Mouse (Mus musculus) intestine, postnatal 0 days (tissue): Measurements from ENCODE around the gene Adamts12. TPM values are rescaled to one million over a fixed set of nuclear protein-coding genes. Genes with fewer than 3 reads are reported as not detected.

Experiments used
- ATAC-seq: fragments of 200-750 bp; cut with Nextera tagmentation; 2 replicates; pipeline ENCODE4 v1.8.0; 2017; ENCODE audit warnings: mild to moderate bottlenecking, moderate TSS enrichment, moderate library complexity
- H3K27ac ChIP-seq: fragments of 300-500 bp; sonication (generic); 2 replicates; pipeline ENCODE4 v1.5.1; 2014; ENCODE audit warnings: mild to moderate bottlenecking, low read depth, low read length, moderate library complexity
- H3K27me3 ChIP-seq: fragments of 300-500 bp; sonication (generic); replicated peaks from 2 replicates; pipeline ENCODE4 v1.6.1; 2014; ENCODE audit warnings: low read length, mixed read lengths; ENCODE audit not compliant: control insufficient read depth, insufficient read depth
- H3K36me3 ChIP-seq: fragments of 300-500 bp; sonication (generic); 2 replicates; pipeline ENCODE4 v1.6.1; 2014; ENCODE audit warnings: mild to moderate bottlenecking, moderate library complexity; ENCODE audit not compliant: control insufficient read depth, insufficient read depth
- H3K4me1 ChIP-seq: fragments of 300-500 bp; sonication (generic); replicated peaks from 2 replicates; pipeline ENCODE4 v1.6.1; 2014; ENCODE audit warnings: antibody characterized with exemption, low read length, mixed read lengths; ENCODE audit not compliant: control insufficient read depth, insufficient read depth
- H3K4me2 ChIP-seq: fragments of 300-500 bp; sonication (generic); replicated peaks from 2 replicates; pipeline ENCODE4 v1.6.1; 2014; ENCODE audit warnings: low read depth, mild to moderate bottlenecking, moderate library complexity
- H3K4me3 ChIP-seq: fragments of 300-500 bp; sonication (generic); 2 replicates; pipeline ENCODE4 v1.5.1; 2014; ENCODE audit warnings: low read depth, low read length
- H3K9ac ChIP-seq: fragments of 300-500 bp; sonication (generic); 2 replicates; pipeline ENCODE4 v1.6.1; 2014; ENCODE audit warnings: mild to moderate bottlenecking, low read depth, low read length
- H3K9me3 ChIP-seq: fragments of 300-500 bp; sonication (generic); 2 replicates; pipeline ENCODE4 v1.6.1; 2016; ENCODE audit warnings: mixed run types; ENCODE audit not compliant: control insufficient read depth
- CTCF ChIP-seq: sonication (generic); IDR thresholded peaks from 2 replicates; pipeline ENCODE4 v1.5.1; 2016; ENCODE audit warnings: low read depth, mild to moderate bottlenecking, control low read depth, antibody characterized with exemption, moderate library complexity
- WGBS: fragments of 180-500 bp; shearing (Covaris S2); extraction: QIAGEN DNeasy Blood & Tissue Kit; methylation state at CpG from one replicate; pipeline ENCODE4 v1.1.7; 2014; 5-methylcytosine and 5-hydroxymethylcytosine counted together
- polyA plus RNA-seq: library from polyadenylated mRNA; unstranded; fragments of >200 nt; fragmentation: Nextera tagmentation; extraction: Ambion mirVana; gene quantifications from 2 replicates; pipeline ENCODE4 v1.2.1, GENCODE M21; 2015

Adamts12 gene
- polyA plus RNA-seq, 1 experiment from 2014 or later = 0.70 TPM

DNA sequence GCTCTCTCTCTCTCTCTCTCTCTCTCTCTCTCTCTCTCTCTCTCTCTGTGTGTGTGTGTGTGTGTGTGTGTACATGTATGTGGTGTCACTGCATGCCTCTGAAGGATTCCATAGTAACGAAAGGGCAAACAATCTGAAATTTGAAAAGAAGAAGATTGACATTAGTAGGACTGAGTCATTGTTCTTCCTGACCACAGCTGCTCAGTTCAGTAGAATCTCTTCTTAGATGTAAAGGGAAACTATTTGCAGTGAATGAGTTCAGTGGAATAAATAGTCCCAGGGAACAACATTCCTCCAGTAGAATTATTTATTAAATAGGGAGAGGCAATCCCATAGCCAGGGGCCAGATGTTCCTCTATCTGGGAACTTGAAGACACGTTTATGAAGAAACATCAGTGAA lies 40.5 kb downstream of the Adamts12 start:
- H3K4me3 ChIP-seq = no peak overlapping the region
- no peaks in the 10 kb centered on the region for H3K9me3 ChIP-seq
- no peak overlapping the region for H3K27ac ChIP-seq
- WGBS = 67% methylated on average over 2 of the region's 2 CpGs
- H3K9ac ChIP-seq = no peak overlapping the region
- no peak overlapping the region for H3K4me2 ChIP-seq
- no peaks in the 10 kb centered on the region for H3K4me1 ChIP-seq
- H3K36me3 ChIP-seq = no peaks in the 10 kb centered on the region
- no peak for ATAC-seq
- no peak for TF ChIP-seq CTCF
- no peaks in the 10 kb centered on the region for H3K27me3 ChIP-seq

DNA sequence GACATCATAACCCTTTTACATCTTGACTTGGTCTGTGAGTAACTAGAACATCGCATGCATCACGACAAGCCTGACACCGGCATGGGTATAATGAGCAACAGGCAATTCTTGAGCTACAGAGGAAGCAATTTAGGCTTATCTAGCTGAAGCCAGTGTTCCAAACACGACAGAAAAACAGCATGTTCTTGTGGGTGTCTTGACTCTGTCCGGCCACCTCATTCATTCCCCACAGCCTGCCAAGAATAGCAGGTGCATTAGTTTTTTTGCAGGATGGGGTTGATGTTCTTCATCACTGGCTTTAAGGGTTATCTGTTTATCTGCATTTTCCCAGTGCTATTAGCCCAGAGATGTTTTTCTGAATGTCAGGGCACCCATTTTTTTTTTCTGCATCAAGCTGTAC lies 42.8 kb downstream of the Adamts12 start:
- TF ChIP-seq CTCF = no peak
- Histone ChIP-seq H3K27ac (no peak overlapping the region), H3K27me3 (no peaks in the 10 kb centered on the region), H3K4me3 (no peak overlapping the region), H3K4me2 (no peak overlapping the region), H3K9ac (no peak overlapping the region), H3K36me3 (no peaks in the 10 kb centered on the region), H3K9me3 (no peaks in the 10 kb centered on the region), H3K4me1 (no peaks in the 10 kb centered on the region)
- WGBS = 75% methylated on average over 5 of the region's 5 CpGs
- ATAC-seq = no peak

DNA sequence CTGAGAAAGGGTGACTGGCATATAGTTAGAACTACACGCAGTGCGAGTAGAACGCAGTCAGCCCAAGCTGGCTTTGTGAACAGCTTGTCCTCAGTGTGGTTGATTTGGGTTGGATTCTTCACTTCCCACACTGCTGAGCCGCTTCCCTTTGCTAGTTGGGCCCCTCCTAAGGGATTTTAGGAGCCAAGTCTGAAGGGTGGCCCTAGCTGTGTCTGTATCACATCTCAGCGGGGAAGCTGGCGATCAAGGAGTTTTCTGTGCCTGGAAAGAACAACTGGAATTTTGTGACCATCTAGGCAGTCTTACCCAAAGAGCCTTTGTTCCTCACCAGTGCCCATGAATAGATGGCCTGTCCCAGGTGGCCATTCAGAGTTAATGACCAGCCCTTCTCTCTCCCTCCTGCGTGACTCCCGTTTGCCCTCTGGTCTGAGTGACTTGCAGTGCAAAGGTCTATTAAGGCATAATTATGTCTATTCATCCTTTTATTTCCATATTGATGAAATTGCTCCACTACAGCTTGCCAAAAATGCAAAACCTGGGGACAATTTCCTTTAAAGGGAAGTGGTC lies 50.1 kb downstream of the Adamts12 start:
- no peak overlapping the region for H3K9ac ChIP-seq
- no peaks in the 10 kb centered on the region for H3K27me3 ChIP-seq
- H3K36me3 ChIP-seq = no peaks in the 10 kb centered on the region
- no peak overlapping the region for H3K27ac ChIP-seq
- TF ChIP-seq CTCF = no peak
- 73% methylated on average over 8 of the region's 8 CpGs for WGBS
- H3K4me3 ChIP-seq = no peak overlapping the region
- no peaks in the 10 kb centered on the region for H3K9me3 ChIP-seq
- no peaks in the 10 kb centered on the region for H3K4me1 ChIP-seq
- ATAC-seq = no peak
- no peak overlapping the region for H3K4me2 ChIP-seq

DNA sequence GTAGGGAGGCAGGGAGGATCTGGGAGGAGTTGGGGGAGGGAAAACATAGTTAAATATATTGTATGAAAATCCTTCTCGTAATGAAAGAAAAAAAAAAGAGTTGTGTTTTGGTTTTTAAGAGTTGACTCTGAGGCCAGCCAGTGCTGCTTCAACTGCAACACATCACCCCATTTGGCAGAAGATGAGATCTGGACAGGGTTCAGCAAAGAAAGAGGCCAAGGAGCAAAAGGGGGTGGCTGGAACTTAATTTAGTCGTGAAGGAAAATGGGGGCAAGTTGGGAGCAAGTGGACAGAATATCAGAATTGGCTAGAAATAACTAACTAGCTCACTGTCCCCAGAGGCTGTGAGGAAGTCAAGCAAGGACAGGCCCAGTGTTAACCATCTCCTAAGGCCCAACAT lies 51.7 kb downstream of the Adamts12 start:
- Histone ChIP-seq H3K9me3 (no peaks in the 10 kb centered on the region), H3K27ac (no peak overlapping the region), H3K27me3 (no peaks in the 10 kb centered on the region), H3K9ac (no peak overlapping the region), H3K4me1 (no peaks in the 10 kb centered on the region), H3K36me3 (no peaks in the 10 kb centered on the region), H3K4me2 (no peak overlapping the region), H3K4me3 (no peak overlapping the region)
- no peak for ATAC-seq
- 60% methylated on average over 2 of the region's 2 CpGs for WGBS
- TF ChIP-seq CTCF = no peak

DNA sequence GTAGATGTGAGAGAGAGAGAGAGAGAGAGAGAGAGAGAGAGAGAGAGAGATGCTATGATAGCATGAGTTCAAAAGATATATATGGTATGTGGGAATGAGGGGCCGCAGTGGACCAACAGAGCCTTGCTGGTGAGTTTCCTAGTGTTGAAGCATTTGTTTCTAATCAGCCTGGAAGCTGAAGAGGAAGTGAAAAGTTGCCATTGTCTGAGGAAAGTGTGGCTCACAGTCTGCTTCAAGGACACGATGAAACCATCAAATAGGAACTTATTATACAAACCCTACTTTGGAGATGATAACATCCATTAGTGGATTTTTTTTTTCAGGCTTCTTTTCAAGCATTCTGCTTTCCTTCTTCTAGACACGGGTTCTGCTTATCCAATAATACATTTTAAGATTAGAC lies 52.3 kb downstream of the Adamts12 start:
- Histone ChIP-seq H3K36me3 (no peaks in the 10 kb centered on the region), H3K27me3 (no peaks in the 10 kb centered on the region), H3K27ac (no peak overlapping the region), H3K4me3 (no peak overlapping the region), H3K4me1 (no peaks in the 10 kb centered on the region), H3K4me2 (no peak overlapping the region), H3K9ac (no peak overlapping the region), H3K9me3 (no peaks in the 10 kb centered on the region)
- ATAC-seq = no peak
- 62% methylated on average over 3 of the region's 3 CpGs for WGBS
- TF ChIP-seq CTCF = no peak

DNA sequence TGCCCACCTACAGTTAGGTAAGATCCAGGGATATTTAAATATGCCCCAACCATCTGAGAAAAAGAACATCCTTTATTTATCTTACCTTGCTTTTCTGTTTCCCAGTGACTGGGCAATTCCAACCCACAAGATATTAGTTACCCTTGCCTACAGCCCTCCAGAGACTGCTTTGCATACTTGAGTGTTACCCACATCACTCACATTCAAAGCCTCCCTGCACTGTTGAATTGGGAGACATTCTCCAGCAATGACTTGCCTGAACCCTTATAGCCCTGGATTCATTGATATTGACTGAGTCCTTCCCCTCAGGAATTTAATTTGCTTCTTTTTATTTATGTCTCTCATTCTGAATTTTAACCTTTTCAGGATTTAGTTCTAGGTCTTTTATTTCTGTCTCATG lies 53.8 kb downstream of the Adamts12 start:
- no peak overlapping the region for H3K27ac ChIP-seq
- no peak overlapping the region for H3K4me3 ChIP-seq
- H3K4me2 ChIP-seq = no peak overlapping the region
- no peaks in the 10 kb centered on the region for H3K36me3 ChIP-seq
- no peaks in the 10 kb centered on the region for H3K9me3 ChIP-seq
- no peak for ATAC-seq
- no peak for TF ChIP-seq CTCF
- H3K9ac ChIP-seq = no peak overlapping the region
- no peaks in the 10 kb centered on the region for H3K27me3 ChIP-seq
- H3K4me1 ChIP-seq = no peaks in the 10 kb centered on the region

GRCm38 (mm10) chr15:11121721-11122120 lies 57.1 kb downstream of the Adamts12 start:
- H3K4me1 ChIP-seq = no peaks in the 10 kb centered on the region
- H3K36me3 ChIP-seq = no peaks in the 10 kb centered on the region
- WGBS = 72% methylated on average over 1 of the region's 1 CpGs
- no peak overlapping the region for H3K9ac ChIP-seq
- H3K9me3 ChIP-seq = no peaks in the 10 kb centered on the region
- TF ChIP-seq CTCF = no peak
- H3K4me3 ChIP-seq = no peak overlapping the region
- H3K4me2 ChIP-seq = no peak overlapping the region
- no peaks in the 10 kb centered on the region for H3K27me3 ChIP-seq
- no peak for ATAC-seq
- H3K27ac ChIP-seq = no peak overlapping the region
